Comparison of ENCODE assay signal across 8 mouse cellular contexts in the genomic region with DNA sequence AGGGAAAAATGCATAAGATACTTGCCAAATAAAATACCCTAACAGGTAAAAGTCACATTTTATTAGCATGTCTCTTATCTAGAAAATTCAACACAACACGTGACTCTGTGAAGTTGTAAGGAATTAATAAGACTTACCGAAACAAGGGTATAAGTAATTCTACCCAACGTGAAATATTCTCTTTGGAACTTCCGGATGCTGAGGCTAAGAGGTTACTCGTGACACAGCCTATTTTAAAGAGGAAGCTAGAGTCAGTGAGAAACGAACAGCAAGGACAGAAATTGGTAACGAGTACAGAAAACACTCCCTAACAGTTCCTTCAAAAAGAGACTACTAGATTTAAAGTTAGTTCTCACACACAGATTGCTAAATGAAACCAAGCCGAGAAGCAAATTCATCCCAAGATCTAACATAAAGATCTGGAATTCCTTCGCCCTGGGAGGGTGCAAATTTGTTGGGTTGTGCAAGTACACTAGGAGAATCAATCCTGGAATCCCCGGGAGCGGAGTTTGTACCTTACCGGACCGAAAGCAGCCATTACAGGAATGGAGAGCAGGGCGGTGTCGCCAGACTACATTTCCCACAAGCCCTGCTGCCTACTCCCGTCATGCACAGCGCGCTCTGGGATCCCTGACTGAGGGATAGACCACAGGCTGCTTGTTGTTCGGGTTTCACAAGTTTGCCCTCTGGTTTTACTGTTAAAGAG. TPM values are rescaled to one million over a fixed set of nuclear protein-coding genes. Genes with fewer than 3 reads are reported as not detected.
DNase-seq lines count a peak whose midpoint lies in the region; ATAC-seq and TF ChIP-seq lines count a peak whose summit lies in the region.

A gene (minus strand): TSS at position 600 of the 706 bp plus-strand sequence.

- WGBS in kidney, embryonic 14.5 days = under 1% methylated on average over 19 of the region's 19 CpGs
- under 1% methylated on average over 19 of the region's 19 CpGs for WGBS in limb, embryonic 15.5 days

- peak; percentile 93 for DNase-seq in A20 (ENCODE audit: low read depth, low spot score)
- peak; percentile 92 to 93 for DNase-seq in heart, adult 9 months (ENCODE audit: low spot score in 2 of 2)
- DNase-seq in monocyte, adult 2 months (ENCODE audit: low read depth in 1 of 2, low spot score in 2 of 2) = peak; percentile 72 to 77
- DNase-seq in spleen, postnatal 36 days (ENCODE audit: low spot score in 2 of 2) = peak; percentile 88 to 91

- no peaks in the 10 kb centered on the region; the same call in 1 of the 2 replicates for H3K36me3 ChIP-seq in kidney, embryonic 14.5 days (ENCODE audit: control insufficient read depth, insufficient read depth, low read length)
- H3K36me3 ChIP-seq in limb, embryonic 15.5 days = no peaks in the 10 kb centered on the region

- TF ChIP-seq POLR2A in bone marrow macrophage, adult 2 months (IDR thresholded peaks at IDR 0.05; ENCODE audit: borderline replicate concordance, low read depth, low read length) = no peak
- TF ChIP-seq POLR2A in embryonic fibroblast, embryonic 13.5 days (IDR thresholded peaks at IDR 0.05; ENCODE audit: low read depth, low read length) = peak; percentile 93

- no peaks in the 10 kb centered on the region for H3K27me3 ChIP-seq in kidney, embryonic 14.5 days (ENCODE audit: control insufficient read depth, insufficient read depth, low read length)
- H3K27me3 ChIP-seq in limb, embryonic 15.5 days = no peaks in the 10 kb centered on the region

- H3K27ac ChIP-seq in bone marrow macrophage, adult 2 months (ENCODE audit: insufficient read depth, low read depth, low read length) = peak within 1 kb of the TSS; percentile 97
- peak within 1 kb of the TSS; percentile 95 for H3K27ac ChIP-seq in embryonic fibroblast, embryonic 13.5 days (ENCODE audit: insufficient read depth, low read length)
- peak within 1 kb of the TSS; percentile 66; the same call in 1 of the 2 replicates for H3K27ac ChIP-seq in kidney, embryonic 14.5 days (ENCODE audit: low read depth, low read length)
- peak within 1 kb of the TSS; percentile 88 for H3K27ac ChIP-seq in limb, embryonic 15.5 days

- no peak for TF ChIP-seq CTCF in bone marrow macrophage, adult 2 months (IDR thresholded peaks at IDR 0.05; ENCODE audit: low read depth, low read length)
- TF ChIP-seq CTCF in embryonic fibroblast, embryonic 13.5 days (IDR thresholded peaks at IDR 0.05; ENCODE audit: borderline replicate concordance, insufficient read depth, low read length) = no peak

- H3K4me1 ChIP-seq in bone marrow macrophage, adult 2 months (ENCODE audit: control insufficient read depth, insufficient read depth, low read length) = peaks cover 8% of the 10 kb centered on the region
- peaks cover 2% of the 10 kb centered on the region; the same call in 1 of the 2 replicates for H3K4me1 ChIP-seq in embryonic fibroblast, embryonic 13.5 days (ENCODE audit: control insufficient read depth, insufficient read depth, low read length)
- no peaks in the 10 kb centered on the region for H3K4me1 ChIP-seq in kidney, embryonic 14.5 days (ENCODE audit: control insufficient read depth, insufficient read depth, low read length)
- H3K4me1 ChIP-seq in limb, embryonic 15.5 days = peaks cover 7% of the 10 kb centered on the region; the same call in 1 of the 2 replicates

- ATAC-seq in kidney, embryonic 14.5 days (ENCODE audit: low FRiP score, low TSS enrichment) = peak; percentile 100
- peak; percentile 99 for ATAC-seq in limb, embryonic 15.5 days (ENCODE audit: insufficient number of reproducible peaks, low FRiP score, low TSS enrichment, low read depth)

- peak within 1 kb of the TSS; percentile 47 for H3K4me2 ChIP-seq in kidney, embryonic 14.5 days (replicated peaks; ENCODE audit: low read depth, low read length)
- peak within 1 kb of the TSS; percentile 49 for H3K4me2 ChIP-seq in limb, embryonic 15.5 days

- peak within 1 kb of the TSS; percentile 76 for H3K9ac ChIP-seq in kidney, embryonic 14.5 days (ENCODE audit: low read depth, low read length)
- H3K9ac ChIP-seq in limb, embryonic 15.5 days = peak within 1 kb of the TSS; percentile 46

- H3K9me3 ChIP-seq in kidney, embryonic 14.5 days (ENCODE audit: control insufficient read depth, low read length) = no peaks in the 10 kb centered on the region
- H3K9me3 ChIP-seq in limb, embryonic 15.5 days = no peaks in the 10 kb centered on the region

- peak within 1 kb of the TSS; percentile 94 for H3K4me3 ChIP-seq in bone marrow macrophage, adult 2 months (ENCODE audit: insufficient read depth, low read length)
- peak within 1 kb of the TSS; percentile 82 for H3K4me3 ChIP-seq in embryonic fibroblast, embryonic 13.5 days (ENCODE audit: insufficient read depth, low read length)
- H3K4me3 ChIP-seq in kidney, embryonic 14.5 days (ENCODE audit: low read length) = peak within 1 kb of the TSS; percentile 66
- H3K4me3 ChIP-seq in limb, embryonic 15.5 days = peak within 1 kb of the TSS; percentile 55

RNA-seq across cellular contexts. Expression of the gene that starts here (rescaled TPM):
- polyA plus RNA-seq in bone marrow macrophage, adult 2 months (2012; ENCODE audit: insufficient read depth, insufficient read length, missing spikeins) = 152 and 158 TPM in 2 replicates
- polyA plus RNA-seq in embryonic fibroblast, embryonic 13.5 days (2011; ENCODE audit: insufficient read length, low read depth, missing spikeins) = 109 and 114 TPM in 2 replicates
- polyA plus RNA-seq in kidney, embryonic 14.5 days (2014; fragmentation: Nextera tagmentation; extraction: Ambion mirVana) = 69.6 and 107 TPM in 2 replicates
- polyA plus RNA-seq in limb, embryonic 15.5 days (2015; fragmentation: Nextera tagmentation; extraction: Ambion mirVana) = 130 and 146 TPM in 2 replicates

Comparison
In these comparisons a context has a peak if more than half of its experiments do, and no peak if none do; other contexts are left out.
1. Peak in every context shown above with its lines: DNase-seq, ATAC-seq, H3K4me3 ChIP-seq and H3K27ac ChIP-seq.